Mouse (Mus musculus): ENCODE results near the gene Bmp8b. TPM values are rescaled to one million over a fixed set of nuclear protein-coding genes. Genes with fewer than 3 reads are reported as not detected.
"Not testable (repeated sequence)": the region's sequence is repeated elsewhere in the genome, so short reads cannot be mapped to it uniquely, and the experiment has no call there.

The Bmp8b gene
- polyA plus RNA-seq, 1 experiment from 2014 or later, result 0.68 TPM

DNA sequence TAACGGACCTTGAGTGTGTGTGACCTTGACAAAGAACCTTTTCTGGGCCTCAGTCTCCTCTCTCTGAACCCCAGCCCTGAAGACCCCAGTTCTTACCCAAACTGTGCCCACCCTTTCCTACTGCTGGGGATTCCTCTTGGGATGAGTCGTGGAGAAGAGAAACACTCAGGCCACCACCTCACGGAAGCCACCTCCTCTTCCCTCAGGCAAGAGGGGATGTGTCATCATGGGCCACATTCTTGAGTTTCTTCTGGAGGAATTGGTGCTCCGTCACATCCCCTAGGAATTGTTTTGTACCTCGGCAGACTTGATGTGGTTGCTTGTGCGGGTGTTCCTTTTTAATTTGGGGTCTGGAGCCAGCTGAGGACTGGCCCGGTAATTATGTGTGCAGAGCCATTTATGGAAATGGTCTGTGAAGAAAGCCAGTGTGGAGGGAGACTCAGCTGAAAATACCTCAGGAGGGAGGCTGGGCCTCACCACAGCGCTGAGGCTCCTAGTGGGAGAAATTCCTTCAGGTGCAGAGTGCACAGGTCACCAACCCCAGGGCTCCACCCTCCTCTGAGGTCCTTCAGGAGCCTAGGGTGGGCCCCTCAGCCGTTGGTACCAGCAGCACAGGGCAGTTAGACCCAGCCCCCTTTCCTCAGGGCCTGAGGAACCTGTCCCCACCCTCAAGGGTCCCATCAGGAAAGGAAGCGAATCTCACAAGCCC is 6.5 kb downstream of the Bmp8b start:
- not testable (repeated sequence) for ATAC-seq (ENCODE audit: insufficient number of reproducible peaks, insufficient read depth, low FRiP score, low TSS enrichment, low read depth); H3K9ac ChIP-seq (replicated peaks); H3K4me3 ChIP-seq (replicated peaks); H3K27ac ChIP-seq; H3K9me3 ChIP-seq; H3K4me1 ChIP-seq (replicated peaks); H3K4me2 ChIP-seq; H3K36me3 ChIP-seq
- 64% methylated on average over 10 of the region's 10 CpGs for WGBS
- peaks cover 43% of the 10 kb centered on the region for H3K27me3 ChIP-seq

DNA sequence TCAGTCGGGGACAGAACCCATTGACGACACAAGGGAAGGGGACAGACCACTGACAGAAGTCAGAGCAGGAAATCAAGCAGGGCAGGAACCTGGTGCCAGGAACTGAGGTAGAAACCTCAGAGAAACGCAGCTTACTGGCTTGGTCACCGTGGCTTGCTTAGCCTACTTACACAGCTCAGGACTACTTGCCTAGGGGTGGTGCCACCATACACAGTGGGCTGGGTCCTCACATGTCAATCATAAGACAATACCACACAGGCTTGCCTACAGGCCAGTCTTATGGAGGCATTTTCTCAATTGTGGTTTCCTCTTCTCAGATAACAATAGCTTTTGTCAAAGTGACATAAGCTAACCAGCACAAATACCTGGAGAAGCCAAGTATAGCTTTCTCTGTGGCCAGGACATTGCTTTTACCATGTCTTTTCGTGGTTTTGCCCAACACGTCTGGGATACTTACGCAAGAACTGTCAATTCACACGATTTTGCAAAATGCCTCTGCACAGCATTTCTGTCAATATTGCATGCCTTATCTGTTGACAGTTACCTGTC is 7.3 kb downstream of the Bmp8b start:
- H3K9me3 ChIP-seq, result no peaks in the 10 kb centered on the region
- H3K27ac ChIP-seq, result no peak overlapping the region
- peaks cover 40% of the 10 kb centered on the region for H3K27me3 ChIP-seq
- H3K4me1 ChIP-seq (replicated peaks), result no peaks in the 10 kb centered on the region
- ATAC-seq (ENCODE audit: insufficient number of reproducible peaks, insufficient read depth, low FRiP score, low TSS enrichment, low read depth), result no peak
- WGBS, result 79% methylated on average over 8 of the region's 8 CpGs
- no peak overlapping the region for H3K4me2 ChIP-seq
- no peak overlapping the region for H3K4me3 ChIP-seq (replicated peaks)
- H3K36me3 ChIP-seq, result no peaks in the 10 kb centered on the region
- no peak overlapping the region for H3K9ac ChIP-seq (replicated peaks)

DNA sequence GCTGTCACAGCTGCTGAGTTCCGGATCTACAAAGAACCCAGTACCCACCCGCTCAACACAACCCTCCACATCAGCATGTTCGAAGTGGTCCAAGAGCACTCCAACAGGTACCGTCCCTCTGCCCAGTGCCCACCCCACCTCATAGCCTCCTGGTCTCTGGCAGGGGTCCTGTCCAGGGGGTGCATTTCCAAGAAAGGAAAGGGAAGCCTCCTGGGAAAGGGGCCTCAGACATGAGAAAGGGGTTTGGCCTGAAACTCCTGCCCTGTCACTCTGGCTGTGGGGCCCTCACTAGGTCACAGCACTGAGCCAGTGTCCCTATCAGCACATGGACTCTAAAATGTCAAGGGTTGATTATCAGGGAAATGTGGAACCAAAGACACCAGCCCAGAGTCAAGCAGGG is 9.7 kb downstream of the Bmp8b start:
- not testable (repeated sequence) for H3K27ac ChIP-seq; H3K4me1 ChIP-seq (replicated peaks); ATAC-seq (ENCODE audit: insufficient number of reproducible peaks, insufficient read depth, low FRiP score, low TSS enrichment, low read depth); H3K9me3 ChIP-seq; H3K4me2 ChIP-seq; H3K9ac ChIP-seq (replicated peaks); H3K4me3 ChIP-seq (replicated peaks); H3K36me3 ChIP-seq
- peaks cover 34% of the 10 kb centered on the region for H3K27me3 ChIP-seq
- 89% methylated on average over 4 of the region's 4 CpGs for WGBS

DNA sequence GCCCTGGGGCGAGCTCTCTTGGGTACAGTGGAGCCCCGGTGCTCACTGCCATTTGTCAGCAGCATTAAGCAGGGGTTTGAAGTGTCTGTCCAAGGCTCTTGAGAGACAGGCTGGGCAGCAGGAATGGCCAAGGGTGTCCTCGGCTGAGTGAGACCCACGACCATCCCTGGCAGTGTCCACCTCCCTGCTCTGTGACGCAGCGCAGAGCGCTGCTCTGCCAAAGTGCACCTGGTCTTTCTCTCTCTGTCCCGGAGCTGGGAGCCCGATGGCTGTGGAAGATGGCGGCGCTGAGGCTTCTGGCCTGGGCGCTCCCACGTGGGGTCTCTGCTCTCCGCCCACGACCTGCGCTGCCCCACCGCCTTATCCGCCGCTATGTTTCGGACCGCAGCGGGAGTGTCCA is 11.0 kb downstream of the Bmp8b start, which contains the start of gene Oxct2b:
Gene Oxct2b (plus strand): TSS at position 256 of the 400 bp plus-strand sequence.
- peaks cover 34% of the 10 kb centered on the region for H3K27me3 ChIP-seq
- ATAC-seq (ENCODE audit: insufficient number of reproducible peaks, insufficient read depth, low FRiP score, low TSS enrichment, low read depth), result peak; percentile 27; the same call in 1 of the 2 replicates
- H3K4me2 ChIP-seq, result peak within 1 kb of the TSS; percentile 59
- H3K36me3 ChIP-seq, result no peaks in the 10 kb centered on the region
- H3K9me3 ChIP-seq, result no peaks in the 10 kb centered on the region
- no peak within 1 kb of the TSS for H3K27ac ChIP-seq
- H3K4me3 ChIP-seq (replicated peaks), result peak within 1 kb of the TSS; percentile 38
- no peaks in the 10 kb centered on the region for H3K4me1 ChIP-seq (replicated peaks)
- 9% methylated on average over 22 of the region's 22 CpGs for WGBS
- no peak within 1 kb of the TSS for H3K9ac ChIP-seq (replicated peaks)

DNA sequence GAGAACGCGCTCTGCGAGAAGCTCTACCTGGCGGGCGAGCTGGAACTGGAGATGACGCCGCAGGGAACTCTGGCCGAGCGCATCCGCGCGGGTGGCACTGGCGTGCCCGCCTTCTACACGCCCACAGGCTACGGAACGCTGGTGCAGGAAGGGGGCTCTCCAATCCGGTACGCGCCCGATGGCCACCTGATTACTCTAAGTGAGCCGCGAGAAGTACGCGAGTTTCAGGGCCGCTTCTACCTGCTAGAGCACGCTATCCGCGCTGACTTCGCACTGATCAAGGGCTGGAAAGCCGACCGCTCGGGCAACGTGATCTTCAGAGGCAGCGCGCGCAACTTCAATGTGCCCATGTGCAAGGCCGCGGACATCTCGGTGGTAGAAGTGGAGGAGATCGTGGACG is 11.7 kb downstream of the Bmp8b start:
- not testable (repeated sequence) for H3K27ac ChIP-seq; ATAC-seq (ENCODE audit: insufficient number of reproducible peaks, insufficient read depth, low FRiP score, low TSS enrichment, low read depth); H3K9ac ChIP-seq (replicated peaks); H3K36me3 ChIP-seq; H3K9me3 ChIP-seq; H3K4me1 ChIP-seq (replicated peaks)
- Histone ChIP-seq H3K4me3 (replicated peaks) (peak overlapping the region; percentile 38), H3K27me3 (peaks cover 34% of the 10 kb centered on the region), H3K4me2 (peak overlapping the region; percentile 59)
- WGBS, result 11% methylated on average over 33 of the region's 42 CpGs

DNA sequence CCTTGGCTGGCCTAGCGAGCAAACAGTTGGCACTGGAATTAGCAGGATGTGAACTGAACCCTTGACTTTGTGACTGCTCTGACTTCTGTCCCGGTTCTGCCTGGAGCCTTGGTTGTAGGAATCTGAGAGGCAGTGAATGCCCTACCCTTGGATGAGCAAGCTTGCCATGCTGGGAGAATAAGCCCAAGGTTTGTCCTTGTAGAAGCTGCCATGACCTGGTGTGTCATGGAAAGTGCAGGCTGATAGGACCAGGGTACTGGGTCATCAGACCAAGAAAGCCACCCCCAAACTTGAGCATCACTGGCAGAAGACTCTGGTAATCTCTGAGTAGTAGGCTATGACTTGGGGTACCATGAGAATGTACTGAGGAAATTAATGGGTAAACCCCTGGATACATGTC is 16.3 kb downstream of the Bmp8b start:
- no peak overlapping the region for H3K4me2 ChIP-seq
- WGBS, result 81% methylated on average over 2 of the region's 2 CpGs
- H3K27me3 ChIP-seq, result peaks cover 13% of the 10 kb centered on the region
- H3K4me1 ChIP-seq (replicated peaks), result no peaks in the 10 kb centered on the region
- peaks cover 22% of the 10 kb centered on the region for H3K36me3 ChIP-seq
- H3K9me3 ChIP-seq, result no peaks in the 10 kb centered on the region
- H3K9ac ChIP-seq (replicated peaks), result no peak overlapping the region
- H3K27ac ChIP-seq, result no peak overlapping the region
- H3K4me3 ChIP-seq (replicated peaks), result no peak overlapping the region
- ATAC-seq (ENCODE audit: insufficient number of reproducible peaks, insufficient read depth, low FRiP score, low TSS enrichment, low read depth), result no peak

DNA sequence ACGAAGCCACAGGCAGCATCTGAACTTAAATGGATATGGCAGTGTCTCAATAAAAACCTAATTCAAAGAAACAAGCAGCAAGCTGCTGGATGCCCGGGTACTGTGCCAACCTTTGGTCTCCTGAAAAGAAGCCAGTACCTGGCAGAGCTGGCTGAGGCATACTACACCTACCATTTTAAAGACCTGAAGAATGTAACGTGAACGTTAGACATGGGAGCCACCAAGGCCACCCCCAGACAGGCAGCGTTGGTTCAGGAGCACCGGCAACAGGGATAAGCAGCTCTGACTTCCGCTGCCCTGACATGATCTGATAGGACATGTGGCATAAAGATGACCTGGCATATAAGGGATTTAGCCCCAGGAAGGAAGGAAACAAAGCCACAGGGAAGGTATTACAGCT is 21.7 kb downstream of the Bmp8b start:
- H3K27me3 ChIP-seq, result no peaks in the 10 kb centered on the region
- H3K4me3 ChIP-seq (replicated peaks), result no peak overlapping the region
- peaks cover 71% of the 10 kb centered on the region for H3K36me3 ChIP-seq
- H3K9ac ChIP-seq (replicated peaks), result no peak overlapping the region
- 96% methylated on average over 7 of the region's 7 CpGs for WGBS
- no peaks in the 10 kb centered on the region for H3K4me1 ChIP-seq (replicated peaks)
- no peak overlapping the region for H3K27ac ChIP-seq
- H3K9me3 ChIP-seq, result no peaks in the 10 kb centered on the region
- no peak overlapping the region for H3K4me2 ChIP-seq
- no peak for ATAC-seq (ENCODE audit: insufficient number of reproducible peaks, insufficient read depth, low FRiP score, low TSS enrichment, low read depth)

DNA sequence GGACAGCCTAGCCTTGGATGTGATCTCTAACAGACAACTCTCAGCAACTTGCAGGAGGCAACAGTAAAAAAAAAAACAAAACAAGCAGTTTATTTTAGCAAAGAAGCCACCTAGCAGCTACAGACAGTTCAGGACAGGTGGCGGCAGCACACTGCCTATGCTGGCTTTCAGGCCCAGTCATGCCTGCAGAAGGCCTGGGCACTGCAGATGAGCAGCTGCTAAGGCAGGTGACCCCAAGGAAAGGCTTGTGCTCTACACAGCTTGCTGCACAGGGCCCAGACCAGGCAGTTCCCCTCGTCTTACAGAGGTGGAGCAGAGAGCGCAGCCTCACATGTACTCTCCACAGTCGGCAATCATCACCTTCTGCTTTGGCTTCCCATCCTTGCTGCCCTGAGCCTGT is 22.1 kb downstream of the Bmp8b start:
- Histone ChIP-seq H3K9me3 (no peaks in the 10 kb centered on the region), H3K27me3 (no peaks in the 10 kb centered on the region), H3K4me1 (replicated peaks) (no peaks in the 10 kb centered on the region), H3K36me3 (peaks cover 75% of the 10 kb centered on the region), H3K4me2 (no peak overlapping the region), H3K4me3 (replicated peaks) (no peak overlapping the region), H3K27ac (no peak overlapping the region), H3K9ac (replicated peaks) (no peak overlapping the region)
- no peak for ATAC-seq (ENCODE audit: insufficient number of reproducible peaks, insufficient read depth, low FRiP score, low TSS enrichment, low read depth)
- WGBS, result 90% methylated on average over 4 of the region's 4 CpGs

DNA sequence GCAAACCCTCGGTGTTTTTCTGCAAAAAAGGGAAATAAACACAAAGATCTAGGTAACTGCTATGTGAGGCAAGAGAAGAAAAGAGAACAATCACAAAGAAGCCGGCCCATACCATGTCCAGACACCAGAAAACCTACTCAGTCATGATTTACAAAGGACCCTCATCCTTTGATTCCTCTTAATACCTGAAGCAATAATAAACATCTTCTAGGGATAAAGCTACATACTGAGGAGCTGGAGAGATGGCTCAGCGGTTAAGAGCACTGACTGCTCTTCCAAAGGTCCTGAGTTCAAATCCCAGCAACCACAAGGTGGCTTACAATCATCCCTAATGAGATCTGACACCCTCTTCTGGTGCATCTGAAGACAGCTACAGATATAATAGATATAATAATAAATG is 32.6 kb downstream of the Bmp8b start:
- ATAC-seq (ENCODE audit: insufficient number of reproducible peaks, insufficient read depth, low FRiP score, low TSS enrichment, low read depth), result no peak
- H3K9ac ChIP-seq (replicated peaks), result no peak overlapping the region
- peaks cover 17% of the 10 kb centered on the region for H3K4me1 ChIP-seq (replicated peaks)
- 87% methylated on average over 3 of the region's 3 CpGs for WGBS
- H3K9me3 ChIP-seq, result no peaks in the 10 kb centered on the region
- H3K27me3 ChIP-seq, result no peaks in the 10 kb centered on the region
- H3K27ac ChIP-seq, result no peak overlapping the region
- no peak overlapping the region for H3K4me3 ChIP-seq (replicated peaks)
- peaks cover 45% of the 10 kb centered on the region for H3K36me3 ChIP-seq
- H3K4me2 ChIP-seq, result peak overlapping the region; percentile 10; the same call in 1 of the 2 replicates

DNA sequence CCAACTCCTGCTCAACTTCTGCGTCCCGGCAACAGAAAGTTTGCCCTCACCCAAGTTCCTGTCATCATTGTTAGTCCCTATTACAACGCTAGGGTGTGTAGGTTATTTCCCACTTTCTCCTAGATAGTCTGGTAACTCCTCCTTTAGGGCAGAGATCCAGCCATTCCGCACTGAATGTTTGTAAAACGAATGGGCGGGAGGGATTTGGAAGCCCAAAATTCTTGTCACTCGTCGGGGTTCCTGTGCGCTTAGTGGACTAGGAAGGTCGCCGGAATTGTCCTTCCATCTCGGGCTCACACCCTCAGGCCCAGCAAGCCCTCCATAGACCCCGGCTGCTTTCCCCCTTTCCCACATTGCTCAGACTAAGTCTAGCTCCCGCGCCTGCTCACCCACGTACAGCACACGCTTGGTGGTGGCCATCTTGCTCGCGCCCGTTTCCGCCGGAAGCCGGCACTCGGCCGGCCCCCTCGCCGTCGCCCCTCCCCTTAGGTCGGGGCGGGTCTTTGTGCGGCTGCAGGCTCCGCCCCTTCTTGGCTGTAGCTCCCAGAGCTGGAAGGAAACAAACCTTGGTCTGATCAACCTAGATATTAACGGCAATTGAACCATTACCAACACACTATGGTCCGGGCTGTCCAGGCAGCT is 34.7 kb downstream of the Bmp8b start, which contains the start of gene Ppie:
Gene Ppie (minus strand): TSS at position 439 of the 642 bp plus-strand sequence.
- Histone ChIP-seq H3K27ac (peak within 1 kb of the TSS; percentile 91), H3K9ac (replicated peaks) (peak within 1 kb of the TSS; percentile 67), H3K4me3 (replicated peaks) (peak within 1 kb of the TSS; percentile 68), H3K4me2 (peak within 1 kb of the TSS; percentile 83), H3K9me3 (no peaks in the 10 kb centered on the region), H3K4me1 (replicated peaks) (peaks cover 17% of the 10 kb centered on the region), H3K36me3 (peaks cover 27% of the 10 kb centered on the region), H3K27me3 (no peaks in the 10 kb centered on the region)
- WGBS, result under 1% methylated on average over 34 of the region's 34 CpGs
- peak; percentile 96 for ATAC-seq (ENCODE audit: insufficient number of reproducible peaks, insufficient read depth, low FRiP score, low TSS enrichment, low read depth)

DNA sequence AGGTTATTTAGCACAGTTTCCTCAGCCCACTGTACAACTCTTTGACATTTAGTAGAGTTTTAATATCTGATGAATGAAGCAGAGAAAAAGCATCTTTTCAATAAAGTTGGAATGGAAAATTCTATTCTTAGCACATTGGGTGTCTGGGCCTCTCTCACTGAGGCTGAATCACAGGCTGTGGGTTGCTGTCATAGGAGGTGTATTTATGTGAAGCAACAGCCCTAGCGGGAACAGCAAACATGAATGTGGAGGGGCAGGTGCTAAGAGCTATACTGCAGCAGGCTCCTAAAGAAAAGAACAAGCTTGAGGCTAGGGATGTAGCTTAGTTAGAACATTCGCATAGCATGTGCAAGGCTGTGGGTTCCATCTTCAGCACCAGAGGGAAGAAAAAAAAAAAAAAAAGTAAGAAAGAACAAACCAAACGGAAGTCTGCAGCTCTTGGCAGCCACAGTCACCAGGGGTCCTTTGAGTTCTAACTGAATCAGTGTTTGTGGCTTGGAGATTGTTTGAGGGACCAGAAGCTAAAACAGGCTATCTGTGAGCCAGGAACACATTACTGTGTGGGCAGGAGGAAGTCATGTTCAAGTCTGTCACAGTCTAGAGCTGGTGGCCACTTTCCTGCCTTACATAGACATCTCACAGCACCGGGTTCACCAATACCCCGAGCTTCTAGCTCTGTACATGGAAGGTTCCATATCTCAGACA is 42.6 kb downstream of the Bmp8b start:
- Histone ChIP-seq H3K9me3 (no peaks in the 10 kb centered on the region), H3K4me1 (replicated peaks) (no peaks in the 10 kb centered on the region), H3K27ac (no peak overlapping the region), H3K4me3 (replicated peaks) (no peak overlapping the region), H3K36me3 (no peaks in the 10 kb centered on the region), H3K4me2 (no peak overlapping the region), H3K9ac (replicated peaks) (no peak overlapping the region), H3K27me3 (peaks cover 14% of the 10 kb centered on the region)
- no peak for ATAC-seq (ENCODE audit: insufficient number of reproducible peaks, insufficient read depth, low FRiP score, low TSS enrichment, low read depth)
- 79% methylated on average over 5 of the region's 5 CpGs for WGBS
